Mouse (Mus musculus) lung, adult 2 months (tissue): Measurements from ENCODE around the gene Disp3.

Experiments
- CTCF ChIP-seq: fragments of 200-500 bp; IDR thresholded peaks from 2 replicates; pipeline ENCODE4 v1.5.1; 2011; ENCODE audit warnings: mild to moderate bottlenecking, low read length, control low read depth; ENCODE audit not compliant: insufficient read depth
- POLR2A ChIP-seq: fragments of 200-500 bp; IDR thresholded peaks from 2 replicates; pipeline ENCODE4 v1.6.1; 2011; ENCODE audit warnings: low read depth, mild to moderate bottlenecking, control low read depth, low read length, borderline replicate concordance; ENCODE audit errors: extremely low read depth

- TF ChIP-seq CTCF (no peak), POLR2A (no peak)
Observed at GRCm38 (mm10) chr4:148198721-148199120, 89.0 kb downstream of the Disp3 start.
